Mouse (Mus musculus) kidney, embryonic 16.5 days (tissue): ENCODE measurements around the gene Ap3b1. TPM values are rescaled to one million over a fixed set of nuclear protein-coding genes. Genes with fewer than 3 reads are reported as not detected.

ENCODE experiments used
- ATAC-seq: fragments of 200-750 bp; cut with Nextera tagmentation; 2 replicates; pipeline ENCODE4 v1.8.0; 2017; ENCODE audit warnings: moderate TSS enrichment; ENCODE audit not compliant: low FRiP score, low TSS enrichment
- H3K27ac ChIP-seq: fragments of 300-500 bp; sonication (generic); 2 replicates; pipeline ENCODE4 v1.5.1; 2014; ENCODE audit warnings: low read length
- H3K27me3 ChIP-seq: fragments of 300-500 bp; sonication (generic); 2 replicates; pipeline ENCODE4 v1.6.1; 2014; ENCODE audit warnings: low read length, control low read depth, mixed read lengths; ENCODE audit not compliant: insufficient read depth
- H3K36me3 ChIP-seq: fragments of 300-500 bp; sonication (generic); 2 replicates; pipeline ENCODE4 v1.6.1; 2014; ENCODE audit warnings: low read length, control low read depth, mixed read lengths; ENCODE audit not compliant: insufficient read depth
- H3K4me1 ChIP-seq: fragments of 300-500 bp; sonication (generic); 2 replicates; pipeline ENCODE4 v1.6.1; 2014; ENCODE audit warnings: low read length, control low read depth, mixed read lengths; ENCODE audit not compliant: insufficient read depth
- H3K4me2 ChIP-seq: fragments of 300-500 bp; sonication (generic); replicated peaks from 2 replicates; pipeline ENCODE4 v1.6.1; 2014; ENCODE audit warnings: low read depth, low read length
- H3K4me3 ChIP-seq: fragments of 300-500 bp; sonication (generic); 2 replicates; pipeline ENCODE4 v1.5.1; 2014; ENCODE audit warnings: mild to moderate bottlenecking, low read length
- H3K9ac ChIP-seq: fragments of 300-500 bp; sonication (generic); replicated peaks from 2 replicates; pipeline ENCODE4 v1.6.1; 2014; ENCODE audit warnings: low read length
- H3K9me3 ChIP-seq: fragments of 300-500 bp; sonication (generic); 2 replicates; pipeline ENCODE4 v1.6.1; 2016; ENCODE audit warnings: low read length, control low read depth
- WGBS: fragments of 180-500 bp; shearing (Covaris S2); extraction: QIAGEN DNeasy Blood & Tissue Kit; methylation state at CpG from one replicate; pipeline ENCODE4 v1.1.7; 2014; 5-methylcytosine and 5-hydroxymethylcytosine counted together
- polyA plus RNA-seq: library from polyadenylated mRNA; unstranded; fragments of >200 nt; fragmentation: Nextera tagmentation; extraction: Ambion mirVana; gene quantifications from 2 replicates; pipeline ENCODE4 v1.2.1, GENCODE M21; 2015

Gene Ap3b1
- polyA plus RNA-seq, 1 experiment from 2014 or later = 48.6 TPM

DNA sequence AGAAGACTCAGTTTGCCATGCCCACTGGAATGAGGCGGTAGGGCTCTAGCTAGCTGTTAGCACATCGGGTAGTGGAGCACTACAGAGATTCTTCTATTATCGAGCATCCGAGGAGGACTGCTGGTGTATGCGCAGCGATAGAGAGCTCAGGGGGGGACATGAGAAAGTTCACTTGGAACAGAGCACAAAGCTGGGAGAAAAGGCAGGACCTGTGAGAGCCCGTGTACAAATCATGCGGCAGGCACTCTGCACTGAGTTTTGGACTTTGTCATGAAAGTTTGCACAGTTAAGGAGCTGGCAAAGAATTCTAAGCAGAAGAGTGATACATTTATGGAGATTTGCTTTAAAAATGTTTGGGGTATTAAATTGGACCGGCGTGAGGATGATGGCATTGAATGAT is 11.8 kb downstream of the Ap3b1 start:
- Histone ChIP-seq H3K36me3 (no peaks in the 10 kb centered on the region; the same call in 1 of the 2 replicates), H3K27me3 (no peaks in the 10 kb centered on the region), H3K27ac (no peak overlapping the region), H3K4me2 (no peak overlapping the region), H3K4me1 (peaks cover 2% of the 10 kb centered on the region; the same call in 1 of the 2 replicates), H3K9ac (no peak overlapping the region), H3K4me3 (no peak overlapping the region), H3K9me3 (no peaks in the 10 kb centered on the region)
- no peak for ATAC-seq
- WGBS = 87% methylated on average over 10 of the region's 10 CpGs

DNA sequence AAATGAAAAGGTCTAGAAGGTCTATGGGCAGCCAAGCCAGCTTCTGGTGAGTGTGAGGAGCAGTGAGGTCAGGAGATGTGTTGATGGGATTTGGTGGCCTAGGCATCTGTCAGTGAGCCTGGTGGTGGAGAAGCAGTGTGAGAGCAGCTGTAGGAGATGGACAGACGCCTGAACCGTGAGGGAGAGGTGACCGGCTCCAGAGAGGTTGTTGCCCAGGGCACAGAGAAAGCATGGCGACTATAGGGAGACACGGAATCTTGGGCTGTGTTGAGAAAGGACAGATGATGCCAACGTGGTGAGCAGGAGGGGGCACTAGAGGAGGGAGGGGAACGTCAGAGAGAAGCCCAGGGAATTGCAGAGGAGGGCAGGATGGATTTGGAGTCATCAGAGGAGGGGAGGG is 13.3 kb downstream of the Ap3b1 start:
- WGBS = 71% methylated on average over 7 of the region's 7 CpGs
- no peak for ATAC-seq

DNA sequence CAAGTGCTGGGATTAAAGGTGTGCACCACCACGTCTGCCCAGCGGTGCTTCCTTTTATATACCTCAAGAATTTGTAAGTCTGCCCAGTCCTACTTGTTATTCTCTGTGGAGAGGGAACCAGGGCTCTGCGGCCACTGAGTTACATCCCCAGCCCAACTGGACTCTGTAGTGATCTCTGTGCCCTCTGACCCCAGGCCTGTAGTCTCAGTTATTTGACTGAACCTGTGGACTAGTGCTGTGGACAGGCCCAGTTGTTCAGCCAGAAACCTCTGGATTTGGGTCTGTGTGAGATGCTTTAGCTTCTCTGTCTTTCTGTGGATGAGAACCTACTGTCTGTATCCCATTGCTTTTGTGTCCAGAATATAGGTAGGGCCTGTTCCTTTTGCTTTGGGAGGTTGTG is 15.4 kb downstream of the Ap3b1 start:
- Histone ChIP-seq H3K4me2 (no peak overlapping the region), H3K9ac (no peak overlapping the region), H3K27ac (no peak overlapping the region), H3K4me1 (no peaks in the 10 kb centered on the region; the same call in 1 of the 2 replicates), H3K36me3 (no peaks in the 10 kb centered on the region; the same call in 1 of the 2 replicates), H3K9me3 (no peaks in the 10 kb centered on the region), H3K4me3 (no peak overlapping the region), H3K27me3 (no peaks in the 10 kb centered on the region)
- ATAC-seq = no peak
- 96% methylated on average over 3 of the region's 3 CpGs for WGBS

More for the DNA sequence above, 13.3 kb downstream of the Ap3b1 start:
- H3K9me3 ChIP-seq = no peaks in the 10 kb centered on the region
- no peak overlapping the region for H3K9ac ChIP-seq
- H3K4me1 ChIP-seq = no peaks in the 10 kb centered on the region
- H3K4me3 ChIP-seq = no peak overlapping the region
- no peaks in the 10 kb centered on the region for H3K27me3 ChIP-seq
- no peak overlapping the region for H3K4me2 ChIP-seq
- no peaks in the 10 kb centered on the region; the same call in 1 of the 2 replicates for H3K36me3 ChIP-seq
- no peak overlapping the region for H3K27ac ChIP-seq

- Histone ChIP-seq H3K36me3 (no peaks in the 10 kb centered on the region; the same call in 1 of the 2 replicates), H3K9me3 (no peaks in the 10 kb centered on the region), H3K27me3 (no peaks in the 10 kb centered on the region), H3K9ac (no peak overlapping the region), H3K4me2 (no peak overlapping the region), H3K4me1 (no peaks in the 10 kb centered on the region; the same call in 1 of the 2 replicates), H3K27ac (no peak overlapping the region), H3K4me3 (no peak overlapping the region)
- no peak for ATAC-seq
- 92% methylated on average over 7 of the region's 7 CpGs for WGBS
These were observed 17.0 kb downstream of the Ap3b1 start for GRCm38 (mm10) chr13:94375526-94376390.

DNA sequence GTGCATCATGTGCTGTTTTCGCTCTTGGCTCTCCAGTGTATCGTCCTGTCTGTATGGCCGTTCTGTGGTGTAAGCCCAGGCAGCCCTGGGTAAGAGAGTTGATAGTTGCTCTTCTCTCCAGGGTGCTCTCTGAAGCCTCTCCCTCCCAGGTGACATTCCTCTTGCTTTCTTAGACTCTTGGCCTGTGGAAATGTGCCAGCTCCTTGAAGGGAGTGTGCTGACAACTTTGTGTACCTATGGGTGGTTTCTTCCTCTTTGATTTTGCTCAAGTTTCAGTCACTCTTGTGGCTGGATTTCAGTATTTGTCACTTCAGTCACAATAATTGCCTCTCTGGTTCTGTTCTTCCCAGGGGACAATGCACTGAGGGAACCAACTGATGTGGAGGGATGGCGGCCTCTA is 20.2 kb downstream of the Ap3b1 start:
- whole genome bisulfite sequencing = 89% methylated on average over 4 of the region's 4 CpGs
- H3K27ac ChIP-seq = no peak overlapping the region
- H3K4me1 ChIP-seq = no peaks in the 10 kb centered on the region; the same call in 1 of the 2 replicates
- no peak for ATAC-seq
- no peak overlapping the region for H3K9ac ChIP-seq
- no peak overlapping the region for H3K4me2 ChIP-seq
- no peaks in the 10 kb centered on the region for H3K9me3 ChIP-seq
- H3K36me3 ChIP-seq = no peaks in the 10 kb centered on the region; the same call in 1 of the 2 replicates
- no peaks in the 10 kb centered on the region for H3K27me3 ChIP-seq
- no peak overlapping the region for H3K4me3 ChIP-seq

- 55% methylated on average over 4 of the region's 4 CpGs for WGBS
- H3K4me2 ChIP-seq = no peak overlapping the region
These were observed 22.7 kb downstream of the Ap3b1 start for GRCm38 (mm10) chr13:94381427-94381826.

GRCm38 (mm10) chr13:94381829-94382675 is 23.3 kb downstream of the Ap3b1 start:
- H3K27ac ChIP-seq = no peak overlapping the region
- ATAC-seq = no peak; the same call in 1 of the 2 replicates
- no peak overlapping the region for H3K4me3 ChIP-seq
- WGBS = 64% methylated on average over 8 of the region's 8 CpGs
- no peaks in the 10 kb centered on the region for H3K9me3 ChIP-seq
- no peaks in the 10 kb centered on the region; the same call in 1 of the 2 replicates for H3K4me1 ChIP-seq
- no peak overlapping the region for H3K4me2 ChIP-seq
- no peaks in the 10 kb centered on the region for H3K36me3 ChIP-seq
- no peak overlapping the region for H3K9ac ChIP-seq
- no peaks in the 10 kb centered on the region for H3K27me3 ChIP-seq

More at GRCm38 (mm10) chr13:94381427-94381826, 22.7 kb downstream of the Ap3b1 start:
- ATAC-seq = peak; percentile 33; the same call in 1 of the 2 replicates
- Histone ChIP-seq H3K27me3 (no peaks in the 10 kb centered on the region), H3K27ac (no peak overlapping the region), H3K9me3 (no peaks in the 10 kb centered on the region), H3K36me3 (no peaks in the 10 kb centered on the region), H3K4me1 (no peaks in the 10 kb centered on the region; the same call in 1 of the 2 replicates), H3K9ac (no peak overlapping the region), H3K4me3 (no peak overlapping the region)

- no peak overlapping the region for H3K9ac ChIP-seq
- H3K36me3 ChIP-seq = no peaks in the 10 kb centered on the region
- H3K4me2 ChIP-seq = no peak overlapping the region
- H3K4me3 ChIP-seq = no peak overlapping the region
- no peak overlapping the region for H3K27ac ChIP-seq
- no peak for ATAC-seq
- 91% methylated on average over 3 of the region's 3 CpGs for WGBS
- H3K4me1 ChIP-seq = 0 out of 2 replicates have a peak, but pooled peaks cover 4% of the 10 kb centered on the region
- H3K27me3 ChIP-seq = no peaks in the 10 kb centered on the region
- H3K9me3 ChIP-seq = no peaks in the 10 kb centered on the region
These were observed 26.3 kb downstream of the Ap3b1 start for GRCm38 (mm10) chr13:94384931-94385570.

DNA sequence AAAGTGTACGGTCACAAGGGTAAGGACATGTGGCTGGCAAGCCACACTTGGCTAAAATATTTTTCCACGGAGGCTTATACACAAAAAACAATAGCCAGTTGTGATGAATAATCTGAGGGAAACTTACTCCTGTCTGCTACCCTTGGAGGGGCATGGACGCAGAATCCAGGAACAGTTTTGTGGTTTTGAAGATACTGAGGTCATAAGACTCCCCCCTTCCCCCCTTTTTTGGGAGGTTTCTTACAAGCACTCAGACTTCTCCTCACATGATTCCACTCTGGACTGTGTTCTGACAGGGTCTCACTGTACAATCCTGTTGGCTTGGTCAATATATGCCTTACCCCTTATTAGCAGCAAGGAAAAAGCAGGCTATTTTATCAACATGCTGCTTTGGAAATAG is 29.8 kb downstream of the Ap3b1 start:
- no peak overlapping the region for H3K4me2 ChIP-seq
- H3K36me3 ChIP-seq = peaks cover 3% of the 10 kb centered on the region; the same call in 1 of the 2 replicates
- 65% methylated on average over 3 of the region's 3 CpGs for WGBS
- H3K4me1 ChIP-seq = 0 out of 2 replicates have a peak, but pooled peaks cover 4% of the 10 kb centered on the region
- H3K4me3 ChIP-seq = no peak overlapping the region
- no peak overlapping the region for H3K9ac ChIP-seq
- no peaks in the 10 kb centered on the region for H3K9me3 ChIP-seq
- no peak overlapping the region for H3K27ac ChIP-seq
- no peaks in the 10 kb centered on the region for H3K27me3 ChIP-seq
- ATAC-seq = no peak
